Mouse (Mus musculus) gastrocnemius, adult 8-10 months (tissue): ENCODE data around the gene Sgms1. TPM values are rescaled to one million over a fixed set of nuclear protein-coding genes. Genes with fewer than 3 reads are reported as not detected.

ENCODE experiments used
- DNase-seq, 2 experiments: peaks; one replicate each; pipeline ENCODE4 v3.0.0; 2022; ENCODE audit warnings: low spot score in 2 of 2
- total RNA-seq, 4 experiments: library from RNA; stranded (reverse); gene quantifications; 2 replicates each; pipeline ENCODE4 v1.2.4; 2022

Gene Sgms1
- total RNA-seq, 4 experiments from 2014 or later = 57.6 to 68.1 (median 61.3) TPM

GRCm38 (mm10) chr19:32383738-32384137 lies 5.8 kb downstream of the Sgms1 start:
- DNase-seq = no peak

DNA sequence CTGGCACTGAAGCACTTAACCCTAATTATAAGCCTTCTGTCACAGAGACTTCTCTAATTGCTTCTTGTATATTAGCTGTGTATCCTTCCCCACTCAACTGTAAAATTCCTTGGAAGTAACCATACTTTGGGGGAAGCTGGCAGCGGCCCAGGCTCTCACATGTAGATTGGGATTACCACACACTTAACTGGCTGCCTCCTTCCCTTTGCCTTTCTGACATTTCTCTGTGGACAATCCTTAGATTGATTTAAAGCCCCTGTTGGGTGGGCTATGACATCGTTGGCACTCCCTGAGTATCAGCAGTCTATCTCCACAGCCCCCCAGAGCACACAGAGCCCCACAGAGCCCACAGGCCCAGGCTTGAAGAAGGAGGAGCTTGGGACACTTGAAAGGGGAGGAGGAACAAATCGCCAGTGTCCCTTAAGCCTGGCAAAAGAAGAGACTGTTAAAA lies 8.0 kb downstream of the Sgms1 start:
- DNase-seq = no peak

- no peak for DNase-seq
Observed at GRCm38 (mm10) chr19:32380748-32381147, 8.8 kb downstream of the Sgms1 start.

GRCm38 (mm10) chr19:32379239-32379920 lies 10.1 kb downstream of the Sgms1 start:
- DNase-seq = no peak

GRCm38 (mm10) chr19:32378581-32378980 lies 10.9 kb downstream of the Sgms1 start:
- no peak for DNase-seq

DNA sequence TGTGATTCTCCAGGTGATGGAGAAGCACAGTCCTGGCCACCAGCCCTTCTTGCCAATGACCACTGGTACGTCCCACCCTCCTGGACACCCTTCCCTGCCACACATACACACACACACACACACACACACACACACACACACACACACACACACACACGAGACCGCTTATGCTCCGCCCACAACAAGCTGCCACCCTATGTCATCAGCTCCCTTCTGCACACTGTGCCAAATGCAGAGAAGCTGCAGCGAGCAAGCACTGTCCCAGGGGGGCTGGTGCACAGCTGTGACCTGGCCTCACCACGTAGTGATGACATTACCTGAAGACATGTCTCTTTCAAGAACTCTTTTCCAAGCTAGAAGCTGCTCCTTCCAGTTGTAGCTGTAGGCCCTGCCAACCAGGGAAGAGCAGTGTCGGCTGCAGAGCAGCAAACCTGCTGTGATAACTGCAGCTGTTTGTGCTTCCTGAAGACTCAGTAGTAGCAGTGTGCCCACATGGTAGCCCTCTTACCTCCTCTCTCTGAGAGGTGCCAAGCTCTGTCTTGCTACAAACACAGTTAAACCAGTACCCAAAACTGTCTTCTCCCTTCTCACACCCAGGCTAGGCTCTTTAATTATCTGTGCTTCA lies 11.7 kb downstream of the Sgms1 start:
- DNase-seq = no peak

GRCm38 (mm10) chr19:32376886-32377535 lies 12.5 kb downstream of the Sgms1 start:
- DNase-seq = peak; percentile 40 to 66

DNA sequence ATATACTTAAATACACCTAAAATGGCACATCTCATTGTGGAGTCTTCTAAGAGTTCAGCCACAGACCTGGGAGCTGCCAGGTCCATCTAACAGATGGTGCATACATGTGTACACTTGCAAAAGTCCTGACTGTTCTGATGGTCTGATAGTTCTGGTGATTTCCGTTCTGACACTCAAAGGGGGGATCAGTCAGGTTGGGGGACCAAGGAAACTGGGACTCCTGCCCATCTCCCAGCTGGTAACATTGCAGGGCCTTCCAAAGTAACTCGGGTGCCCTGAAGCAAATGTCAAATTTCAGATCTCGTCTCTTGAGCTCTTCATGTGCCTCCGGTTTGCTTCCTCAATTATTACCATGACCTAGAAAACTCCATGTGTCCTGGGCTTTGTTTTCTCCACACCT lies 13.5 kb downstream of the Sgms1 start:
- DNase-seq = no peak

DNA sequence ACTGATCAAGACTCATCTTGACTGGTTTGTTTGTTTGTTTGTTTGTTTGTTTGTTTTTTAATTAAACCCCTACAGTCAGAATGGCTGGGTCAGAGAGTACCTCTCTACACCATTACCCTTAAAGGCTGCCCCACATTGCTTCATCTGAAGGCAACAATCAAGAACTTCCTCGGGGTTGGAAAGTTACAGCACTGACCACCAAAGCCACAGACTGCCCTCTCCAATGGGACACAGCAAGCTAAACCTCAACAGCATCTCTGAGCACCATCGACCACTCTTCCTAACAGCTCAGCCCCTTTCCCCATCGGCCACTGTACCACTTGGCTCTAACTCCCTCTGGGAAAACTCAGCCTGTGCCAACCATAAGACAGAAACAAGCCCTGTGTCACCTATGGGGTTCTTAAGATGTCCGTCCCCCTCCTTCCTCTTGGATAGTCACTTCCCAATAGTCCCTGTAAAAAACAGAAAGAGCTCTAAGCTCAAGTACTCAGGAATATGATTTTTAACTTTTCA lies 14.0 kb downstream of the Sgms1 start:
- DNase-seq = no peak

- DNase-seq = no peak
Observed at GRCm38 (mm10) chr19:32374751-32375150, 14.8 kb downstream of the Sgms1 start.

GRCm38 (mm10) chr19:32373865-32374655 lies 15.5 kb downstream of the Sgms1 start:
- DNase-seq = no peak

DNA sequence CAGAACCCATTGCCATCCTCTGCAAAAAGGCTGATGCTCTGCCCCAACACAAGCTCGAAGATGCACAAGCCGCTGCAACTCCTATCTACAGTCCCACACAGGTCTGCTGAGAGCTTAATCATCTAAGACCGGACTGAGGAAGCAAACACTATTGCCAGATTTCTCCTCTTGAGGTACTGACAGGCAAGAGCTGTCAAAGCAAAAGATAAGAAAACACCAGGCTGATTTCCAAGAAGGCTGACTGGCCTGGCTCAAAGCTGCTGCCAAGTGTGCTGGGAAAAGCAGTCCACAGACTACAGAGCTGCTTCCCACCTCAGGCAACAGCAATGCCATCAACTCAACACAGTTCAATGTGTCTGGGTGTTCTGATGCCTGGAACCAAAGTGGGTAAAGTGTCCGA lies 17.1 kb downstream of the Sgms1 start:
- DNase-seq = no peak

DNA sequence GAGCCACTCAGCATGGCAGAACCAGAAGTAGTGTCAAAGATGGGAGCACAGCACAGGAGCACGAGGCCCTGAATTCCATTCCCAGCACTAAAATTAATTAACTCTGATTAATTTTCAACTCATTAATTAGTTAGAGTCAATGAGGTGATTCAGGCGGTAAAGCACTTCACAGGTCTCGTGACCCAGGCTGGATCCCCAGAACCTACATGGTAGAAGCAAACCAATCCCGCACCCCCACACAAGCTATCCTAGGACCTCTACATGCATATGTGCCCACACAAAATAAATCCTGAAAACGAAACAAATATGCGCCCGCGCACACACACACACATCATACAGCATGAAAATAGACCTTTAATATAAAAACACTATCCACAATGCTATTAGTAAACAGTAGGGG lies 22.2 kb downstream of the Sgms1 start:
- no peak for DNase-seq

- peak in 1 of 2 experiments; percentile 60 for DNase-seq
Observed at GRCm38 (mm10) chr19:32366406-32366805, 23.1 kb downstream of the Sgms1 start.

DNA sequence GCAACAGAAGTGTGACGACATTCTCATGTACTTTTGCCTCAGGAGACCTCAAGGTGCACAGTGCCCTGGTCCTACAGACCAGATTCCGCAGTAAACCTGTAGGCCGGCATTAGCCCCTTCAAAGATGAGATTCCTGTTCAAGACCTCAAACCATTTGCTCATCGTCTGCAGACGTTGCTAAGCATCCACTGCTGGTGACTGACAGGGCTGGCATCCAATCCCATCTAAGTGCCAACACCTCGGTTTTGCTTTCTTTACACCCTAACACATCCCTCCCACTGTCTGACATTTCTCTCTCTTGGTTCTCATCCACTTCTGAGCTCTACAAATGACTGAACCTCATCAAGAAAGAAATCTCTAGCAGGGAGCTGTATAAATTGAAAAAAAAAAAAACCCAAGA lies 24.4 kb downstream of the Sgms1 start:
- no peak for DNase-seq

DNA sequence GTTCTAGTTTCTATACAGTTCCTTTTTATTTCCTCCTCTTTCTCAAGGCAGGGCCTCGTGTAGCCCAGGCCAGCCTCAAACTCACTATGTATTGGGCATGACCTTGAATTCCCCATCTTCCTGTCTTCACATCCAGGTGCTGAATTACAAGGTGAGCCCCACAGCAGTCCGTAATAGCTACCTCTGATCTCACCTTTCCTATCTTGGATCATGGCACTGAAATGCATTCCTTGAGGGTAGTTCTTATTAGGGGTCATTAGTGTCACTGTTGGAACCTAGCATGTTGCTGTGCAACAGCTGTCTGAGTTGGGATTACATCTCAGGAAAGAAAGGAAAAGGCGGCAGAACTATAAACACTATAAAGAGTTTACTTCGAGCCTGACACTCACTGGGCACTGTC lies 25.9 kb downstream of the Sgms1 start:
- no peak for DNase-seq

DNA sequence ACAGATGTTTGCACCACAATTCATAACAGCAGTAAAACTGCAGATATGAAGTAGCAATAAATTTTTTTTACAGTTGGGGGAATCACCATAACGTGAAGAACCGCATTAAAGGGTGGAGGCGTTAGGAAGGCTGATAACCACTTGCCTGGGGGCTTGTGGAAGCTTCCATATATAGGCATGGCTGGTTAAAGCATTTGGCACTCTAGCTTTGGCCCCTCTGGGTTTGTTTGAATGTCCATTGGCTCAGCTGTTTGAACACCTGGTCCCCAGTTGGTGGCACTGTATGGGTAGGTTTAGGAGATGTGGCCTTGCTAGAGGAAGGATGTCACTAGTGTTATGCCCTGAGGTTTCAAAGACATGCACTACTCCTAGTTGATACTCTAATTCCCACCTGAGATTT lies 27.0 kb downstream of the Sgms1 start:
- no peak for DNase-seq

DNA sequence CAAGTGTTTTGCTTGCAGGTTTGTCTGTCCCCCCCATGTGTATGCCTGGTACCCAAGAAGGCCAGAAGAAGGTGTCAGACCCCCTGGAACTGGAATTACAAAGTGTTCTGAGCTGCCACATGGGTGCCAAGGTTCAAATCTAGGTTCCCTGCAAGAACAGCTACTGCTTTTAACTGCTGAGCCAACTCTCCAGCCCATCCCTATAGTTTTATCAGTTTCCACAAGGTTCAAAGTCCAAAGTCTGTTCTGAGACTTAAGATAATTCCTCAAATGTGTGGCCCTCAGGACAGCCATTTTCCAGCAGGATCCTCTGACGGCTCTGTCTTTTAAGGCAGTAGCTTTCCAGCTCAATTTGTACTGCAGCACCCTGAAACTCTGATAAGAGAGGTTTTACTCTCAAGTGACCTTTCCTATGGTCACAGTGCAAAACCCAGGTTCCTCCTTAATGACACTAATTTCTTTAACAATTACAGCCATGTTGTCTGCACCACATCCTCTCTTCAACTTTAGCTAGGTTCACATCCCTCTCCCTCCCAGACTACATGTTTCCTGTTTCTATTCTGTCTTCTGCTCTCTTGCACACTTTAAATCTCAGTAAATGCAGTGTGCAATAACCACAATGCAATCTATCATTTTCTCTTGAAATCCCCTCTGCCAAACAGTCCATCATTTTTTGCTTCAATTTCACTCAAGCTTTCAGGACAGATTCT lies 28.4 kb downstream of the Sgms1 start:
- no peak for DNase-seq

DNA sequence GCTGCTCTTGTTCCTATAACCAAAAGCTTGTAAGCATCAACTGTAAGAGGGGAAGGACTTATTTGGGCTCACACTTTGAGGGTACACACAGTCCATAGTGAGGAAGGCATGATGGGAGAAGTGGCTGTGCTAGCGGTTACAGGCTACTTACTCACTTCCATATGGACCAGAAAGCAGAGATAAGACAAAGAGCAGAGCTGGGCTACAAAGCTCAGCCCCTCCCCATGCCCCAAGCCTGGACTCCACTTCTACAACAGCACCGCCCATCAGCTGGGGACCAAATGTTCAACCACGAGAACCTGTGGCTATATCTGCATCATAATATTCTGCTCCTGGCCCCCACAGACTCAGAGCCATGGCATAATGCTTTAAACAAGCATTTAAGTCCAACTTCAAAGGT lies 29.0 kb downstream of the Sgms1 start:
- no peak for DNase-seq

DNA sequence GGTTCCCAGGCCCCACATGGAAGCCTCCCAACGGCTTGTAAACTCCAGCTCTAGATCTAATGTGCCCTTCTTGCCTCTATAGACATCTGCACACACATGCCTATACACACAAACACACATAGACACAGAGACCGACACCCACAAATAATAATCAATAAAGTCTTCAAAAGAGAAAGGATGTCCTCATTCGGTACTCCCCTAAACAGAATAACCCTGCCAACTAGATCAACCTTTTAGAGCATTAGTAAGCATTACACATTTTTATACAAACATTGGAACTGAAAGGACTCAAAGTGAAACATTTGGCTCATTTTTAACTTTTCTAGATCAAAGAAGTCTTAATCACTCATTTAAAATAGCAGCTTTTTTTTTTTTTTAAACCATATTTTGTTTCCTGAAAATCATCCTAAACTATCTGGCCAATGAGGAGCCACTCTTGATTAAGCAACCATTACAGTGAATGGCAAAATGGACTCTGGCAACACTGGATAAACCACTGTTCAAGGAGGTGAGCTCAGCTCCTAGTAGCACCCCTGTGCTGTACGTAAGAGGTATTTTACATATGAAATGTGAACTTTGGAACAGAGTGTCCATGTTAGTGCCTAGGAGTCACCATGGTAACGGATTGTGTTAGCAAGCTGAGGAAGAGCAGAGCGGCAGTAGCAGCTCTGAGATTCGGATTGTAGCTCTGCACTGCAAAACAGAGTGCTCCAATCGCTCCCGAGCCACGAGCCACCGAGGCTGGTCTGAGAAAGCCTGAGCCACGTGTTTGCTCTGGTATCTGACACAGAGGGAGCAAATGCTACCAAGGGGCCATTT lies 30.6 kb downstream of the Sgms1 start:
- DNase-seq = no peak
